Mouse (Mus musculus) spleen, embryonic (tissue): ENCODE data around the gene Gm45753.
"Not testable (repeated sequence)": the region's sequence is repeated elsewhere in the genome, so short reads cannot be mapped to it uniquely, and the experiment has no call there.

Experiments used
- CTCF ChIA-PET: fragments of 350-600 bp; sonication (Branson Sonifier 250); formaldehyde crosslinking; loops from one replicate; lab custom pipeline; 2022; lab: Charles Lee

Gene Gm45753

GRCm38 (mm10) chr8:45308366-45308765, at the start of gene Gm45753:
Gene Gm45753 (minus strand): TSS chr8:45308466.
- CTCF ChIA-PET: no interaction called here

DNA sequence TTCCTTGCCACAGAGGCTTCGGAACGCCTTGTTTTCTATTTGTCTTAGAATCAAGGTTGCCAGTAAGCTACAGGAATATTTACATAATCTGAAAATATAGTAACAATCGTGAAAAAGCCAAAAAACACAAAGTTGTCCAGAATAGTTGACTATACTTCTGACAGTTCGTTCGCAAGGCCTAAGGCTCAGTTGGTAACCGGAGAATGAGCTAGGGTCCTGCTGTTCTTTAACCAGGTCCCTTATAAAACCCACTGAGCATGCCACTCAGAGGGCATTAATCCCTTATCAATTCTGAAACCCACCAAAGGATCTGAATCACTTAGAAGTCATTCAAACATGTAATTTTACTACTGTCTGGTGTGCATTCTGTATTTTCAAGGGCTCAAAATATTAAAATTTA, 47.5 kb upstream of the Gm45753 start:
- CTCF ChIA-PET: no interaction called here

GRCm38 (mm10) chr8:45345031-45345430, 36.8 kb upstream of the Gm45753 start:
- CTCF ChIA-PET: interaction anchor here (1.2 kb wide), 1 partner anchor 12 kb away, joined by 3 read pairs; the partner anchor contains the start of gene Cyp4v3

GRCm38 (mm10) chr8:45344298-45344697, 36.0 kb upstream of the Gm45753 start:
- CTCF ChIA-PET: interaction anchor here (1.2 kb wide), 1 partner anchor 11 kb away, joined by 3 read pairs; the partner anchor contains the start of gene Cyp4v3

DNA sequence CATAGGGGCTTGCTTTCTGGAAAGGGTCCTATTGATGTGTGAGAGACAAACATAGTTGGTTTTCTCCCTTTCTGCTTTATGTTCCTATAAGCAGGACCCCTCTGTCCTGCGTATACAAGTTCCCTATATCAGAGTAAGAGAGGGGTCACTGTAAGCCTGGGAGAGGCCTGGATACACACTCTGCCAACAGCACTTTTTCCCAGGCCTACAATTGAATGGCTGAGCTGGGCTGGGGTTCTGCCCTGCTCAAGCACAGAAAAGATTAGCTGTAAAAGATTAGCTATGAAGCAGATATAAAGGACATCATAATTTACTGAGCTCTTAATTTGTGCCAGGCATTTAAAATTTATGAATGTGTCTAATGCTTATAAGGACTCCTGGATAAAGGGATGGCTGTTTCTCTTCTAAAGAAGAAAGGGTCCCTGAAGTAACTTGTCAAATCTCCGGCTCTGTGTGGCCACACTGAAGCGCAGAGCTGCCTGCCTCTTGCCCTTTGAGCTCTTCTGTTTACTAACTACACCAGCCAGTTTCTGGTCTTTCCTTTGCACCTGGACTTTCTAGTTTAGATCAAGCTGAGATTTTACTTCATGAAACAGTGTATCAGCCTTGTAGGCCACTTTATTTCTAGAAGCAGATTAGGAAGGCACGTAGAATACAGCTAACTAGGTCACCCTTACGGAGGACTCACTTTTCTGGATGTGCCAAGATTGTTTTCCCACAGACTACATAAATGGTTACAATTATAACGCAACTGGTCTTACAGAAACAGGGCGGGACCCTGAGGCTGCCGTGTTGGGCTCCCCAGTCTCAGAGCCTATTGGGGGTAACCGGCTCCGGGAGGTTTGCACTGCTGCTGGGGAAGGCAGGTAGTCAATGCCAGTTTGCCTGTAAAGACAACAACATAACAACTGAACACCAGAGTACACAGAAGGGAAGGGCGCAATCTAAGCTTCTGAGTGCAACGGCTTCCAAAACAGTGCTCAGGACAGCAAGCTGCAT, 33.7 kb upstream of the Gm45753 start:
- CTCF ChIA-PET: no interaction called here

DNA sequence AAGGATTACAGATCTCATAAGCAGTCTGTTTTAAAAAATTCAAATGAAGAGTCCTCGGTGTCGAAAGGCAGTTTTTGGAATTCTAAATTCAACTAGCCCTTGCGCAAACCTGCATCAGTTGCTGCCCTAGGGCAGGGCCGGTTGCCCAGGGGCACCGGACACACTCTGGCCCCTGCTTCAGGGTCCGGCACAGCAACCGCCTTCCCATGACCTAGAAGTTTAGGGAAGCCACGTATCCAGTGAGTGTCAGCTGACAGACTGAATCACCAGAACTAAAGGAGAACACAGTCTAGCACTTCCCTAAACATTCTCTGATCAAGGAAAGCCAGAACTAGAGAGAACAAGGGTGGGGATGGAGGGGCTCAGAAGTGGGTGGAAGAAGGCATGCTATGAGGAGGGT, 25.2 kb upstream of the Gm45753 start:
- CTCF ChIA-PET: interaction anchor here (0.9 kb wide), 1 partner anchor 11 kb away, joined by 3 read pairs; no protein-coding TSS in a partner anchor

- CTCF ChIA-PET: interaction anchor here (0.9 kb wide), 1 partner anchor 12 kb away, joined by 3 read pairs; no protein-coding TSS in a partner anchor
Observed at GRCm38 (mm10) chr8:45332685-45333409, 24.6 kb upstream of the Gm45753 start, which contains the start of gene Cyp4v3. Gene Cyp4v3 (minus strand): TSS chr8:45333216.

- CTCF ChIA-PET: no interaction called here
Observed at GRCm38 (mm10) chr8:45330856-45331255, 22.6 kb upstream of the Gm45753 start.

DNA sequence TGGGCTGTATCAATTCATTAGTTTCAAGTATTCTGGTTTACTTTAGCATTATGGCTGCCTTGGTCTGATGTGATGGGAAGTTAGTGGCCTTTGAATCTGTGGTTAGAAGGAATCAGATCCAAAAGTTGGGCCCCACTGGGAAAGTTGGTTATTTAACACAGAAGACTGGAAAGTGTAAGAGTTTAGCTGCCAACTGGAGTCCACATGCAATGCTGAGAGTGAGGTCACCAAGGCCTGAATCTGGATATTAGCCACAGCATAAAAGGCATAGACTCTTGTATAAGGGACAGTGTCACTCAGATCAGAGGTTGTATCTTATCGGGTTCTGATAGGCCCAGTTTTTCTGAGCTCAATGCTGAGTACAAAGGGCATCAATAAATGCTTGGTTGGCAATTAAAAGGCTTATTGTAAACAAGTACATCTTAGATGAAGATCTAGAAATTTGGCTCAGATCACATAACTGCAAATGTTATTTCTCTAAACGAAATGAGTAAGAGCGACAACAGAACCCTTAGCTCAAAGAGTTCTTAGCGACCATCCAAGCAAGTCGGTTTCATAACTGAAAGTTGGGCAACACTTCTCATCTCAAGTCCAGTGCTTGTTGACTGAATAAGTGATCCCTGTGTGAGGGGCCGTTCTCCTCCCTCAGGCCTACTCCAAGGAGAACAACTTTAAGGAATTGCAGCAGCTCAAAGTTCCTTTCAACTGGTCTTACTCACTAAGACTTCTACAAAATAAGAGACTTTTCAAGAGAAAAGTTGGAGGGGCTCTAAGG, 21.1 kb upstream of the Gm45753 start:
- CTCF ChIA-PET: interaction anchor here (0.6 kb wide), 1 partner anchor 11 kb away, joined by 16 read pairs; no protein-coding TSS in a partner anchor

DNA sequence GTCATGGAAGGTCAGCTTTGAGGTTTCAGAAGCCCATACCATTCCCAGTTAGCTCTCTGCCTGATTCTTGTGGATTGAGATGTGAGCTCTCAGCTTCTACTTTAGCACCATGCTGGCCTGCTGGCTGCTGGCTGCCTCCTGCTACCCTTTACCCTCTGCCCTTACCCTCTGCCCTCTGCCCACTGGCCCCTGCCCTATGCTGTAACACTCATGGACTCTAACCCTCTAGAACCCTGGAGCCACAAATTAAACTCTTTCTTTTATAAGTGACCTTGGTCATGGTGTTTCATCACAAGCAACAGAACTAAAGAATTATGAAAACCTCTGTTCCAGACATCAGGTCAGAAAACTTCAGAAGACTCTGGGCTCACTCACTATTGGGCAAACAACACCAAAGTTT, 18.8 kb upstream of the Gm45753 start:
- CTCF ChIA-PET: not testable (repeated sequence)

DNA sequence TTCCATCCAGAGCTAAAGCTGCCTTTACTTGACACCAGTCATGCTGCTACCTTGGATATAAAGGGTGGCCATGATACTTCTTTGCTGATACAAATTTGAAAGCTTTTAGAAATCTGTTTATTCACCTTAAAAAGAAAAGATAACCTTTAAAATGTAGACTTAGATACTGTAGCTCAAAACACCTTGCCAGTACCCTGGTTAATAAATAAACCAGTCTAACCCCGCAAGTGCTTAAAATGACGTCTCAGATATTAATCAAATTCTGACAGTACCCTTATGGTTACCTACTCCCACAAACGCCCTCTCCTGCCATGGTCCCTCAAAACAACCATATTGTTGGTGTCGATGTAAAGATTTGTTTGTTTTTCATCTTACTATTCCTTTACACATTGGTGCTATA, 15.9 kb upstream of the Gm45753 start:
- CTCF ChIA-PET: no interaction called here

DNA sequence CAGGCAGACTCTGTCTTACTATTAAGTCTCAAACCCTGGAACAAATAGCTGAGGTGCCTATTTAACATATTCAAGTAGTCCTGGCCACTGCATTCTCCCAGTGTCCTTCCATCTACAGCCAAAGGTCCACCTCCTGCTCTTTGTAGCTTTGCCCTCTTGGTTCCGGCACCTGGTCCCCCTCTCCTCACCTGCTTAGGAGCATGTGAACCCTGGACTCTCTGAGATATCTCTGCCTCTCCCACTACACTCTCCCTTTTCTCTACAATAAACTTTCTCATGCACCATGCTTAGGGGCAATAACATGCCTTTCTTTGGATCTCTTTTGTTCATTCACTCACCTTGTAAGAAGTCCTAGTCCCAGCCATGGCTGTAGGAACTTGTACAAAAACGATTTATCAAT, 13.1 kb upstream of the Gm45753 start:
- CTCF ChIA-PET: no interaction called here

GRCm38 (mm10) chr8:45320930-45321329, 12.7 kb upstream of the Gm45753 start:
- CTCF ChIA-PET: no interaction called here

- CTCF ChIA-PET: no interaction called here
Observed at GRCm38 (mm10) chr8:45310967-45311366, 2.7 kb upstream of the Gm45753 start.

DNA sequence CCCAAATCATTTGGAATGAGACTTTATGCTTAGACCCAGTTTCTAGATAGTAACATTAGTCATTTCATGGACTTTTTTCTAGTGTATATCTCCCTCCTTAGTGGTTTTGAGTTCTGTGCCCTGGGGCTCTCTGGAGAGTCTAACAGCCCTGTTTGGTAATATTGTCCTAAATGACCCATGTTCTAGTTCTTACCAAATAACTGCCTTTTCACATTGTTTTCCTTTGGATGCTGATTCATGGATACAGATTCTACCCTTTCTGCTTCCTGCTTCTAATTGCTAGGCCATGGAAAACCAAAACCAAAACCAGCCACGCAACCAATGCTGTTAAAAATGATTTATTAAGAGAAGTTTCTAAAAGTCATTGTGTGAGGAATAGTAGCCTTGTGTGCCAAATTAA, 2.8 kb downstream of the Gm45753 start:
- CTCF ChIA-PET: no interaction called here

GRCm38 (mm10) chr8:45304354-45304753, 3.9 kb downstream of the Gm45753 start:
- CTCF ChIA-PET: no interaction called here

DNA sequence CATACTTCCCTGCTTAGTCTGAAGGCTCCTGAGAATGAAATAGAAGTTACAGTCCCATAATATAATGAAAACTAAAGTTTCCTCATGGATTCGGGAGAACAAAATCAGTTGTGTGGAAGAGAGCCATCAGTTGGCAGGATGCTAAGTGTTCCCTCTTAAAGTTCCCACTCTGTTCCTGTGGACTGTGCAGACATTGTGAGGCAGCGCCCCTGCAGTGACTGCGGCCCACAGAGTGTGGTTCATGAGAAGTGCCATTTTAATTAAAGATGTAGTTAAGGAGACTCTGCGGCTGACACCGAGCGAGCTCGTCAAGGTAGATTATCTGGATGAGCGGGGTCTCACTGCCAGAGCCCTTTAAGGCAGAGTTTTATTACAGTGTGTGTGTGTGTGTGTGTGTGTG, 5.9 kb downstream of the Gm45753 start:
- CTCF ChIA-PET: no interaction called here

- CTCF ChIA-PET: no interaction called here
Observed at GRCm38 (mm10) chr8:45295276-45295675, 13.0 kb downstream of the Gm45753 start.

GRCm38 (mm10) chr8:45294687-45295086, 13.6 kb downstream of the Gm45753 start, which contains the start of gene Klkb1:
Gene Klkb1 (minus strand): TSS chr8:45294859.
- CTCF ChIA-PET: no interaction called here

- CTCF ChIA-PET: no interaction called here
Observed at GRCm38 (mm10) chr8:45291790-45292189, 16.5 kb downstream of the Gm45753 start.

GRCm38 (mm10) chr8:45281630-45282029, 26.6 kb downstream of the Gm45753 start:
- CTCF ChIA-PET: no interaction called here
